Mouse (Mus musculus): ENCODE data around the gene Bbox1. TPM values are rescaled to one million over a fixed set of nuclear protein-coding genes. Genes with fewer than 3 reads are reported as not detected.

Bbox1 gene
- total and polyA plus RNA-seq, 3 experiments, result not detected

DNA sequence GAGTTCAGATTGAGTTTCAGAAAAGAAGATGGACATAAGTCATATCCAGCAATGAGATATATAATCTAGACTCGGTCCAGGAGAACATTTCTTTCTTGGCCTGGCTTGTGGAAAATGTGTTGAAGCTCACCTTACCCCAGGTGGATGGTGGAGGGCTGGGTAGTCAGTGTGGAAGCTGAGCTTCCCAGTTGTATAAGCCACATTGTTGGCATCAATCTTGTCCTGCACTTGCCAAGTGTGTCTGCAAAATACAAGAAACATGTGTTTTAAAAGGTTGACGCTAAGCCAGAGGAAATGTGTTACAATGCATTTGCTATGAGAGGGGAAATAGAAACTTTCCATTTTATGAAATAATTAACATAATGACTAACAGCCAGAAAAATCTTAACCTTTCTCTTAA lies 38.9 kb downstream of the Bbox1 start:
- H3K27ac ChIP-seq (ENCODE audit: insufficient read depth, low read depth), result no peak overlapping the region
- in situ Hi-C loops (cut with MboI; ENCODE audit: low pct_ligation_motif_present, low pct_unique_long_range_greater_than_20kb, low sequenced_read_pairs) (no loop called here), dilution Hi-C loops (cut with MboI; ENCODE audit: extremely low pct_ligation_motif_present, extremely low pct_unique_long_range_greater_than_20kb, low sequenced_read_pairs) (no loop called here)
- no peaks in the 10 kb centered on the region for H3K4me1 ChIP-seq (ENCODE audit: control insufficient read depth in 1 of 2, insufficient read depth in 2 of 2)
- no peaks in the 10 kb centered on the region for H3K36me3 ChIP-seq (replicated peaks in 1 of 2; ENCODE audit: control insufficient read depth in 1 of 2, insufficient read depth in 1 of 2, low read length in 1 of 2)
- H3K4me2 ChIP-seq (ENCODE audit: insufficient read depth, low read depth, poor library complexity, severe bottlenecking), result no peak overlapping the region
- no peak overlapping the region for H3K4me3 ChIP-seq (replicated peaks in 1 of 3; ENCODE audit: low read depth in 2 of 3, low read length in 2 of 3, poor library complexity in 1 of 3)
- no peaks in the 10 kb centered on the region for H3K27me3 ChIP-seq (replicated peaks)
- H3K9ac ChIP-seq (ENCODE audit: insufficient read depth, low read depth), result no peak overlapping the region
- H3K79me2 ChIP-seq (replicated peaks; ENCODE audit: control insufficient read depth, extremely low read depth, insufficient read depth, poor library complexity, severe bottlenecking), result no peaks in the 10 kb centered on the region
- H3K9me3 ChIP-seq (replicated peaks; ENCODE audit: low read length), result peaks cover 9% of the 10 kb centered on the region
- no peak for DNase-seq (ENCODE audit: extremely low read depth)
- no peak for TF ChIP-seq RAD21 (IDR thresholded peaks at IDR 0.05; ENCODE audit: low read depth, low read length)
- TF ChIP-seq JUND (conservative IDR thresholded peaks at IDR 0.05; ENCODE audit: low read depth, low read length), result no peak
- no peak for TF ChIP-seq E2F4 (IDR thresholded peaks at IDR 0.05; ENCODE audit: insufficient replicate concordance, low read depth, low read length)
- TF ChIP-seq ZNF384 (IDR thresholded peaks at IDR 0.05; ENCODE audit: low read depth, low read length), result no peak
- TF ChIP-seq USF2 (conservative IDR thresholded peaks at IDR 0.05; ENCODE audit: low read depth, low read length), result no peak
- TF ChIP-seq USF1 (IDR thresholded peaks at IDR 0.05; ENCODE audit: low read depth, low read length), result no peak
- no peak for TF ChIP-seq MAX (IDR thresholded peaks at IDR 0.05; ENCODE audit: low read length)
- TF ChIP-seq ZKSCAN1 (IDR thresholded peaks at IDR 0.05; ENCODE audit: borderline replicate concordance, low read depth, low read length), result no peak
- TF ChIP-seq BHLHE40 (IDR thresholded peaks at IDR 0.05; ENCODE audit: low read depth, low read length), result no peak
- no peak for TF ChIP-seq JUN (IDR thresholded peaks at IDR 0.05; ENCODE audit: insufficient read depth, low read depth, low read length)
- TF ChIP-seq MYC (IDR thresholded peaks at IDR 0.05; ENCODE audit: low read depth, low read length), result no peak
- TF ChIP-seq TBP (conservative IDR thresholded peaks at IDR 0.05; ENCODE audit: low read depth, low read length), result no peak
- TF ChIP-seq KAT2A (IDR thresholded peaks at IDR 0.05; ENCODE audit: insufficient replicate concordance, low read length), result no peak
- TF ChIP-seq HCFC1 (IDR thresholded peaks at IDR 0.05; ENCODE audit: low read depth, low read length), result no peak
- no peak for TF ChIP-seq GABPA (IDR thresholded peaks at IDR 0.05; ENCODE audit: insufficient replicate concordance, low read depth, low read length)
- no peak for TF ChIP-seq MAZ (IDR thresholded peaks at IDR 0.05; ENCODE audit: low read depth, low read length)

DNA sequence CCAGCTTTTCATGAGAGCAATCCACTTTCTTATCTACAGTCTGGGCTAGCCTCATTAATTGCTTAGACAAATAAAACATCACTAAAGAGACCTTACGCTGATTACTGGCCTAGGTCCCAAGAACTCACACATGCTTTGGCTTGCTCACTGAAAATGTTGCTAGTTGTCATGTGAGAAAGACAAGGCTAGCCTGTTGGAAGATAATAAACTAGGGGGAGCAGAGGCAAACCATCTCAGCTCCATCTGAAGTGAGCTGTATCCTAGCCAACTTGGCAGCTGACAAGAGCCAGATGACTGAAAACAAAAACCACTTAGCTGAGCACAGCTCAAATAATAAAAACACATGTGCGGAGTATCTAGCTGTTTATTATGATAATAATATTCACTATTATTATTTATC lies 40.2 kb downstream of the Bbox1 start:
- no peaks in the 10 kb centered on the region for H3K36me3 ChIP-seq (replicated peaks in 1 of 2; ENCODE audit: control insufficient read depth in 1 of 2, insufficient read depth in 1 of 2, low read length in 1 of 2)
- no peak overlapping the region for H3K27ac ChIP-seq (ENCODE audit: insufficient read depth, low read depth)
- dilution Hi-C loops (cut with MboI; ENCODE audit: extremely low pct_ligation_motif_present, extremely low pct_unique_long_range_greater_than_20kb, low sequenced_read_pairs) (no loop called here), in situ Hi-C loops (cut with MboI; ENCODE audit: low pct_ligation_motif_present, low pct_unique_long_range_greater_than_20kb, low sequenced_read_pairs) (no loop called here)
- H3K4me1 ChIP-seq (ENCODE audit: control insufficient read depth in 1 of 2, insufficient read depth in 2 of 2), result no peaks in the 10 kb centered on the region
- H3K27me3 ChIP-seq (replicated peaks), result no peaks in the 10 kb centered on the region
- no peak for TF ChIP-seq PAX5 (IDR thresholded peaks at IDR 0.05; ENCODE audit: low read length)
- no peak for TF ChIP-seq POLR2A (IDR thresholded peaks at IDR 0.05; ENCODE audit: low read depth, low read length)
- TF ChIP-seq SIN3A (IDR thresholded peaks at IDR 0.05; ENCODE audit: low read length), result no peak
- TF ChIP-seq MEF2A (IDR thresholded peaks at IDR 0.05; ENCODE audit: borderline replicate concordance, low read depth, low read length), result no peak
- TF ChIP-seq CHD2 (IDR thresholded peaks at IDR 0.05; ENCODE audit: low read length), result no peak
- no peak for TF ChIP-seq MAFK (IDR thresholded peaks at IDR 0.05; ENCODE audit: insufficient replicate concordance, low read length)
- TF ChIP-seq TCF12 (IDR thresholded peaks at IDR 0.05; ENCODE audit: low read depth, low read length), result no peak
- TF ChIP-seq ZNF384 (IDR thresholded peaks at IDR 0.05; ENCODE audit: low read depth, low read length), result no peak
- no peak for TF ChIP-seq RAD21 (IDR thresholded peaks at IDR 0.05; ENCODE audit: low read depth, low read length)
- no peak for TF ChIP-seq NELFE (IDR thresholded peaks at IDR 0.05; ENCODE audit: low read depth, low read length)
- TF ChIP-seq JUND (conservative IDR thresholded peaks at IDR 0.05; ENCODE audit: low read depth, low read length), result no peak
- no peak for TF ChIP-seq POLR2AphosphoS2 (IDR thresholded peaks at IDR 0.05; ENCODE audit: low read depth, low read length)
- no peak for TF ChIP-seq UBTF (IDR thresholded peaks at IDR 0.05; ENCODE audit: low read depth, low read length)
- no peak for TF ChIP-seq BHLHE40 (IDR thresholded peaks at IDR 0.05; ENCODE audit: low read depth, low read length)
- TF ChIP-seq CTCF (conservative IDR thresholded peaks at IDR 0.05 in 1 of 2, IDR thresholded peaks at IDR 0.05 in 1 of 2; ENCODE audit: low read depth in 2 of 2, low read length in 2 of 2), result no peak
- TF ChIP-seq MAX (IDR thresholded peaks at IDR 0.05; ENCODE audit: low read length), result no peak
- TF ChIP-seq JUN (IDR thresholded peaks at IDR 0.05; ENCODE audit: insufficient read depth, low read depth, low read length), result no peak
- DNase-seq (ENCODE audit: extremely low read depth), result no peak
- no peaks in the 10 kb centered on the region for H3K79me2 ChIP-seq (replicated peaks; ENCODE audit: control insufficient read depth, extremely low read depth, insufficient read depth, poor library complexity, severe bottlenecking)
- H3K4me2 ChIP-seq (ENCODE audit: insufficient read depth, low read depth, poor library complexity, severe bottlenecking), result no peak overlapping the region
- H3K4me3 ChIP-seq (replicated peaks in 1 of 3; ENCODE audit: low read depth in 2 of 3, low read length in 2 of 3, poor library complexity in 1 of 3), result no peak overlapping the region
- H3K9ac ChIP-seq (ENCODE audit: insufficient read depth, low read depth), result no peak overlapping the region
- H3K9me3 ChIP-seq (replicated peaks; ENCODE audit: low read length), result peaks cover 9% of the 10 kb centered on the region
